Mouse (Mus musculus): Measurements from ENCODE around the gene Lysmd1. TPM values are rescaled to one million over a fixed set of nuclear protein-coding genes. Genes with fewer than 3 reads are reported as not detected.
"Not testable (repeated sequence)": the region's sequence is repeated elsewhere in the genome, so short reads cannot be mapped to it uniquely, and the experiment has no call there.

The Lysmd1 gene
- total RNA-seq (2022): 1 to 10 TPM; 6.3 to 8.2 (median 7.3) TPM

GRCm38 (mm10) chr3:95133680-95134101, at the start of gene Lysmd1, which contains the start of gene Scnm1:
Gene Lysmd1, plus strand, starts transcription at chr3:95134088.
Gene Scnm1, minus strand, starts transcription at chr3:95134011.
- DNase-seq (ENCODE audit: low spot score in 2 of 2): peak; percentile 87 to 88

DNA sequence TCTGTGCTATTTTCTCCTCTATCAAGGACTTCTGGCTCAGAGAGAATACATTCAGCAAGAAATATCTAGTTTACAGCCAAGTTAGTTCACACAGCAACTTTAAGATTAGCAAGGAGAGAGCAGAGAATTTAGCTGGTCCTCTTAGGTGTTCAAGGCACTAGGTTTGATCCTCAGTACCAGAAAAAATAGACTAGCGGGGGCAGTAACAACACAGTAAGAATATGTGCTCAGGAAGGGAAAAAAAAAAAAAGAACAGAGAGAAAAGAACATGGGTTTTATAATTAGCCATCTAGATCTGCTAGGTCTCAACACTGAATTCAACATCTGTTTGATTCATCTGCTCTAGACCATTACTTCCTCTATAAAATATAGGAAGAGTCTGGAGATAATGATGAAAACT, 45.8 kb upstream of the Lysmd1 start:
- DNase-seq (ENCODE audit: low spot score in 2 of 2): no peak

- no peak for DNase-seq (ENCODE audit: low spot score in 2 of 2)
Measured at GRCm38 (mm10) chr3:95100854-95101253, 33.0 kb upstream of the Lysmd1 start.

DNA sequence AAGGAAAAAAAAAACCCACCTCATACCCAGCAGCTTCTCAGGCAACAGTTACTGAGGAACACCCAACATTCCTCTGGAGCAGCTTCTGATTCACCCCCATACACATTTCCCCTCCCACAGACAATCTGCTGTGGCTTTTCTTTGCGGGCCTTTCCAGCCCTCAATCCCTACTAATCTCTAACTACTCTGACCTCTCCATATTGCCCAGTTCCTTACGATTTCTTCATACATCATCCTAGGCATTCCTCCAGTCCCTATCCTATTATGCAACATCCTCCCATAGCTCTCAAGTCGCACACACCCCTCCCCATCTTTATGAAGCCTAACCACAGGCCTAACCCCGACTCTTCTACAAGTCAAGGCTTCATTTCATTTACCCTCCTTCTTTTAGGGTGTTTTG, 28.8 kb upstream of the Lysmd1 start:
- no peak for DNase-seq (ENCODE audit: low spot score in 2 of 2)

- no peak for DNase-seq (ENCODE audit: low spot score in 2 of 2)
Measured at GRCm38 (mm10) chr3:95105586-95106337, 28.1 kb upstream of the Lysmd1 start.

GRCm38 (mm10) chr3:95106338-95107117, 27.4 kb upstream of the Lysmd1 start, which contains the start of gene Pip5k1a:
Gene Pip5k1a, minus strand, starts transcription at chr3:95106930.
- peak; percentile 92 to 96 for DNase-seq (ENCODE audit: low spot score in 2 of 2)

DNA sequence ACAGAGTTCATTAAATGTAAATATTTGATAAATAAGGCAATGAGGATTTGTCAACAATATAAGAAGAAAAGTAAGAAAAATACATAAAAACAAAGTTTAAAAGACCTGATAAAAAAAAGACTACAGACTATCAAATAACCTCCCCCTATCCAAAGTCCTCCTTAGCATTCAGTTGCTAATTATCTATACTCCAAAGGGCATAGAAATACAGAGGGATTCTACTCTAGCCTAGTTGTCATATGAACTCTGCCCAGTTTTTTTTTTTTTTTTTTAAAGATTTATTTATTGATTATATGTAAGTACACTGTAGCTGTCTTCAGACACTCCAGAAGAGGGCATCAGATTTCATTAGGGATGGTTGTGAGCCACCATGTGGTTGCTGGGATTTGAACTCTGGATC, 26.6 kb upstream of the Lysmd1 start:
- DNase-seq (ENCODE audit: low spot score in 2 of 2): not testable (repeated sequence)

DNA sequence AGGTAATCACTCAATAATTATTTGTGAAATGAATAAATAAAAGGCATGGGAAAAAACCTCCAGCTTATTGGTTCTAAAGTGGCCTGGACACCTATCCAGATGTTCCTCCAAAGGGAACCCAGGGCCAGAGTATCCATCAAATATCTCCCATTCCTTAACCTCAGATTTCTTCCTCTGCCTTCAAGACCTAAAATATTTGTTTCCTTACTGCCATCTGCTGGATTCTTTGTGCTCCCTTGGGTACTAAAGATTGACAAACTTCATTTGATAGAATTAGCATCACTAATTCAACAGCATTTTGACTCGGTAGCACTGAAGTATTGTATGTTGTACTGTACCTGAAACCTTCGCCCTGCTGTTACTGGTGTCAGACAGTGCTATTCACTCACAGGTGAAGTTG, 26.0 kb upstream of the Lysmd1 start:
- no peak for DNase-seq (ENCODE audit: low spot score in 2 of 2)

- peak; percentile 79 to 81 for DNase-seq (ENCODE audit: low spot score in 2 of 2)
Measured at GRCm38 (mm10) chr3:95110911-95111726, 22.8 kb upstream of the Lysmd1 start, which contains the start of gene Vps72. Gene Vps72, plus strand, starts transcription at chr3:95111022.

- DNase-seq (ENCODE audit: low spot score in 2 of 2): no peak
Measured at GRCm38 (mm10) chr3:95112760-95113159, 21.1 kb upstream of the Lysmd1 start.

DNA sequence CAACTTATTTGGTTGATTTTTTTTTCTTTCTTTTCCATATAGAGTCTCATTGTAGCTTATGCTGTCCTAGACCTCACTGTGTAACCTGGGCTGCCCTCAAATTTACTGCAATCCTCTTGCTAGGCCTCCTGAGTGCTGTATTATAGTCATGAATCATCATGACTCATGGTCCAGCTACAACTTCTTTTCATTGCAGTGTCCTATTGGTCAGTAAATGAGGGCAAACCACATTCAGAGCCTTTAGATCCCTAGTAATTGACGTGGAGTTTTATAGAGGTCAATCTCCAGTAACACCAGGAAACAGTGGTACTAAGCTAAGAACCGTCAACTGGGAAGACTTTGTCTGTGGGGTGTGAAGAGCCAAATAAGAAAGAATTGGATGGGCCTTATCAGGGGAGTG, 16.1 kb upstream of the Lysmd1 start:
- no peak for DNase-seq (ENCODE audit: low spot score in 2 of 2)

GRCm38 (mm10) chr3:95121580-95121979, 12.3 kb upstream of the Lysmd1 start:
- no peak for DNase-seq (ENCODE audit: low spot score in 2 of 2)

DNA sequence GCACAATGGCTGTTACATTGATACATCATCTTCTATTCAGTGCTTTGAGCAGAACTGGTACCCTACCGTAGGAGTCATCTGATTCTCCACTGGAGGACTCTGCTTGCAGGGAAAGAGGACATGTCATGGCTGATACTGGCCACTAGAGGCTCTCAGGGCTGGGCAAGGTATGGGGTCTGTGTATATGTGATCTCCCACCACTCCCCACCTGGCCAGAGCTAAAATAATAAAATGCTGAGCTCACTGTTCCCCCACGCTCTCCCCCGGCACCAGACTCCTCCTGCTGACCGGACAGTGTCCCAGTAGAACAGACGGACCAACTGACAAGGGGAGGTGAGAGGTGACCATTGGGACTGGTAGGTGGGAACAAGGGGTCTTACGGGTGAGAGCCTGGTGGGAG, 9.6 kb upstream of the Lysmd1 start, which contains the start of gene Tmod4:
Gene Tmod4, plus strand, starts transcription at position 231 of the 400 bp plus-strand sequence.
- peak; percentile 73 to 75 for DNase-seq (ENCODE audit: low spot score in 2 of 2)

DNA sequence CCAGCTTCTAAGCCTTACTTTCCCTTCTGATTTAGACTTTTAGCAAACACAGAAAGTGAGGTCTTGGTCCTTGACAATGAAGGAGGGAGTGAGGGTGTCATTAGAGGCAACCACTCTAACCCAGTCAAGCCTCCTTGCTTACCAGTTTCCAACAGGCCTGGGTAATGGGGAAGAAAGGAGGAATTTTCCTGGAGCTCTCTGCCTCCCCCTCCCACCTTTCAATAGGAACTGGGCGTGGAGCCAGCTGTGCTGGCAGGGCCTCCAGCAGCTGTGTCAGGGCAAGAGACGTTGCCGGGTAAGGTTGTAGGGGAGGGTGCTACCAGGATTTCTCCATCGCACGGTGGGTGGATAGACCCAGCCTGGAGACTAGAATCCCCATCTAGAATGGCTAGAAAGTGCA, 8.9 kb upstream of the Lysmd1 start:
- DNase-seq (ENCODE audit: low spot score in 2 of 2): peak; percentile 79 to 82

GRCm38 (mm10) chr3:95129226-95129651, 4.6 kb upstream of the Lysmd1 start:
- DNase-seq (ENCODE audit: low spot score in 2 of 2): peak; percentile 69 to 81

- DNase-seq (ENCODE audit: low spot score in 2 of 2): peak in 1 of 2 experiments; percentile 62
Measured at GRCm38 (mm10) chr3:95130081-95130480, 3.8 kb upstream of the Lysmd1 start.

DNA sequence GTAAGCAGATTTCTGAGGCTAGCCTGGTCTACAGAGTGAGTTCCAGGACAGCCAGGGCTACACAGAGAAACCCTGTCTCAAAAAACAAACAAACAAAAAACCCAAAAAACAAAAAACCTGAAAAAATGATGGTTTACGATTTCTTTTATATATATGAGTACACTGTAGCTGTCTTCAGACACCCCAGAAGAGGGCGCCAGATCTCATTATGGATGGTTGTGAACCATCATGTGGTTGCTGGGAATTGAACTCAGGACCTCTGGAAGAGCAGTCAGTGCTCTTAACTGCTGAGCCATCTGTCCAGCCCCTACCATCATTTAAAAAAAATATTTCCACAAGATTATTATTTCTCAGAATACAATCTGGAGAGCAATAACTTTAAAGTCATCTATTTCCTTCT, 1.5 kb upstream of the Lysmd1 start:
- DNase-seq (ENCODE audit: low spot score in 2 of 2): not testable (repeated sequence)

DNA sequence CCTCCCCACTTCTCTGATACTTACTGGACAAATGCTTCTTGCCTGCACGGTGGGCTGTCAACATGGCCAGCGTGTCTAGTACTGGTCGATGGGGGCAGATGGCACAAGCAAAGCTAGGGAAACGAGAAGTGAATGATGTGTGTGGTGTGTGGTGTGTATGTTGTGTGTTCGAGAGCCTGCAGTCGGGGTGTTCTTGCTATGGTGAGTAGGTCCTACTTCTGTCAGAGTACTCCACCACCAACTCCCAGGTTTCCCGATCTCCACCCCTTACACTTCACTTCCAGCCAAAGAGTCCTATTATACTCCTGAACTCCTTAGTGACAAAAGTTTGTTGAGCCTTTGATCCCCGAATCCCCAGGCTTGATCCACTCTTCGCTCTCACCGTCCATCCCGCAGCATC, 712 bp upstream of the Lysmd1 start:
- DNase-seq (ENCODE audit: low spot score in 2 of 2): no peak

- not testable (repeated sequence) for DNase-seq (ENCODE audit: low spot score in 2 of 2)
Measured at GRCm38 (mm10) chr3:95134133-95134532, 245 bp downstream of the Lysmd1 start.

DNA sequence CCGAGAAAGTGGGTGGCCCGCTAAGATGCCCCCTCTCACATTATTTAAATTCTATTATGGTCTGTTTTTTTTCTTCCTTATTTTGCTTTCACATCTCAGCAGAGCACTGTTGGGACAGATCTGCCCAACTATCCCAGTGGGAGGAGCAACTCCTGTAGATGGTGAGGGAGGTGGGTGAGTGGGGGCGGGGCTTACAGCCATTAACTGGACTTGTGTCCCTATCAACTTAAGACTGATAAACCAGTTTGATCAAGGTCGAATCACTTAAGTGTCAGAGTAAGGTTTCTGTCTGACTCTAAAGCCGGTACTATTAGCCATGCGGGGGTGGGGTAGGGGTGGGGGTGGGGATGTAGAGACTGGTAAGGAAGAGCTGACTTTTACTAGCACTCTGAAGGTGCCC, 1.1 kb downstream of the Lysmd1 start:
- peak in 1 of 2 experiments; percentile 61 for DNase-seq (ENCODE audit: low spot score in 2 of 2)

- no peak for DNase-seq (ENCODE audit: low spot score in 2 of 2)
Measured at GRCm38 (mm10) chr3:95135433-95136052, 1.7 kb downstream of the Lysmd1 start.

Measured in gastrocnemius, adult 8-10 months (tissue).